Mouse (Mus musculus): ENCODE measurements around the gene Lrrc36.

GRCm38 (mm10) chr8:105504617-105505016, 91.2 kb downstream of the Lrrc36 start:
- TF ChIP-seq POLR2A (IDR thresholded peaks at IDR 0.05; ENCODE audit: control insufficient read depth in 1 of 2, insufficient read depth in 1 of 2, low read depth in 1 of 2, low read length in 2 of 2, poor library complexity in 1 of 2) (no peak), CTCF (IDR thresholded peaks at IDR 0.05 in 2 of 3, conservative IDR thresholded peaks at IDR 0.05 in 1 of 3; ENCODE audit: control insufficient read depth in 1 of 3, insufficient read depth in 1 of 3, low read depth in 2 of 3, low read length in 3 of 3, poor library complexity in 1 of 3, severe bottlenecking in 1 of 3) (no peak), SMC3 (IDR thresholded peaks at IDR 0.05; ENCODE audit: low read depth, low read length) (no peak), USF2 (IDR thresholded peaks at IDR 0.05; ENCODE audit: borderline replicate concordance in 1 of 2, insufficient read depth in 1 of 2, low read depth in 1 of 2, low read length in 2 of 2) (no peak), RCOR1 (IDR thresholded peaks at IDR 0.05; ENCODE audit: low read depth, low read length) (no peak), EP300 (IDR thresholded peaks at IDR 0.05; ENCODE audit: low read depth in 1 of 2, low read length in 2 of 2) (no peak), GABPA (IDR thresholded peaks at IDR 0.05; ENCODE audit: low read depth, low read length) (no peak)
